Mouse (Mus musculus): ENCODE results near the gene Snrnp40.
A peak's percentile ranks its signal among the peaks of the same experiment; 100 is the strongest.

Gene Snrnp40

GRCm38 (mm10) chr4:130359486-130360237, at the start of gene Snrnp40, which contains the start of gene Zcchc17:
Gene Snrnp40, plus strand, starts transcription at chr4:130360132.
Gene Zcchc17, minus strand, starts transcription at chr4:130359943.
- DNase-seq (ENCODE audit: low spot score), result peak; percentile 99

- no peak for DNase-seq (ENCODE audit: low spot score)
Observed at GRCm38 (mm10) chr4:130312526-130312925, 47.4 kb upstream of the Snrnp40 start.

- DNase-seq (ENCODE audit: low spot score), result no peak
Observed at GRCm38 (mm10) chr4:130313552-130313951, 46.4 kb upstream of the Snrnp40 start.

- DNase-seq (ENCODE audit: low spot score), result peak; percentile 46
Observed at GRCm38 (mm10) chr4:130315771-130316527, 44.0 kb upstream of the Snrnp40 start.

GRCm38 (mm10) chr4:130316691-130317090, 43.2 kb upstream of the Snrnp40 start:
- DNase-seq (ENCODE audit: low spot score), result no peak

- DNase-seq (ENCODE audit: low spot score), result no peak
Observed at GRCm38 (mm10) chr4:130318122-130318521, 41.8 kb upstream of the Snrnp40 start.

GRCm38 (mm10) chr4:130319564-130319963, 40.4 kb upstream of the Snrnp40 start:
- no peak for DNase-seq (ENCODE audit: low spot score)

- DNase-seq (ENCODE audit: low spot score), result no peak
Observed at GRCm38 (mm10) chr4:130321640-130322039, 38.3 kb upstream of the Snrnp40 start.

GRCm38 (mm10) chr4:130322567-130322966, 37.4 kb upstream of the Snrnp40 start:
- DNase-seq (ENCODE audit: low spot score), result no peak

GRCm38 (mm10) chr4:130323165-130323564, 36.8 kb upstream of the Snrnp40 start:
- no peak for DNase-seq (ENCODE audit: low spot score)

- DNase-seq (ENCODE audit: low spot score), result no peak
Observed at GRCm38 (mm10) chr4:130323607-130324006, 36.3 kb upstream of the Snrnp40 start.

GRCm38 (mm10) chr4:130325446-130325845, 34.5 kb upstream of the Snrnp40 start:
- no peak for DNase-seq (ENCODE audit: low spot score)

GRCm38 (mm10) chr4:130327366-130327765, 32.6 kb upstream of the Snrnp40 start:
- no peak for DNase-seq (ENCODE audit: low spot score)

- DNase-seq (ENCODE audit: low spot score), result no peak
Observed at GRCm38 (mm10) chr4:130335867-130336266, 24.1 kb upstream of the Snrnp40 start.

- DNase-seq (ENCODE audit: low spot score), result peak; percentile 71
Observed at GRCm38 (mm10) chr4:130341691-130342090, 18.2 kb upstream of the Snrnp40 start.

- DNase-seq (ENCODE audit: low spot score), result no peak
Observed at GRCm38 (mm10) chr4:130349666-130350065, 10.3 kb upstream of the Snrnp40 start.

- DNase-seq (ENCODE audit: low spot score), result no peak
Observed at GRCm38 (mm10) chr4:130350690-130351422, 9.1 kb upstream of the Snrnp40 start.

GRCm38 (mm10) chr4:130352588-130352987, 7.3 kb upstream of the Snrnp40 start:
- no peak for DNase-seq (ENCODE audit: low spot score)

GRCm38 (mm10) chr4:130357946-130358345, 2.0 kb upstream of the Snrnp40 start:
- no peak for DNase-seq (ENCODE audit: low spot score)

GRCm38 (mm10) chr4:130360238-130360590, 282 bp downstream of the Snrnp40 start:
- no peak for DNase-seq (ENCODE audit: low spot score)

GRCm38 (mm10) chr4:130376675-130377074, 16.7 kb downstream of the Snrnp40 start:
- no peak for DNase-seq (ENCODE audit: low spot score)

- no peak for DNase-seq (ENCODE audit: low spot score)
Observed at GRCm38 (mm10) chr4:130377500-130377899, 17.6 kb downstream of the Snrnp40 start.

- DNase-seq (ENCODE audit: low spot score), result no peak
Observed at GRCm38 (mm10) chr4:130379181-130379580, 19.2 kb downstream of the Snrnp40 start.

Data from MN1 (cell line).